Mouse (Mus musculus): ENCODE data around the gene Sf1.

DNA sequence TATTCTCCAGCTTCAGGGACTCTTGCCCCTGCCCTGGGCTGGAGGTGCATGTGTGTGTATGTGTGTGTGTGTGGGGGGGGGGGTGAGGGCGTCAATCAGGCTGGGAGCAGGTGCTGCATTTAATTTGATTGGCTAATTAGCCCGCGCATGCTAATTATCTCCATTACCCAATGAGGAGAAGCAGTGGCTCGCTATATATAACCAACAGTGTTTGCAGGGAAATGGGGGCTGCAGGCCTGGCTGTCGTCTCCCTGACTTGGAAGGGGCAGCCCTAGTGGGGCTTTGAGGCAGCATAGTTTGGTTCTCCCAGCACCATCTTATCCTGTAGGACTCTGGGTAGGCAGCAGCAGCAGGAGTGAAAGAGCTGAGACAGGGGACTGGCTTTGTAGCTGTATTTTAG is 62.1 kb downstream of the Sf1 start:
- TF ChIP-seq EP300 (IDR thresholded peaks at IDR 0.05; ENCODE audit: low read depth) (no peak), CTCF (IDR thresholded peaks at IDR 0.05; ENCODE audit: low read depth) (no peak)

Measured in liver, embryonic 14.5 days (tissue).